Mouse (Mus musculus) bone marrow, adult 2 months (tissue): ENCODE measurements around the gene Kif3b.

ENCODE experiments used
- CTCF ChIP-seq: fragments of 200-500 bp; IDR thresholded peaks from 2 replicates; pipeline ENCODE4 v1.5.1; 2011; ENCODE audit warnings: low read length, control low read depth; ENCODE audit not compliant: control insufficient read depth, insufficient read depth
- POLR2A ChIP-seq: fragments of 200-500 bp; IDR thresholded peaks from 2 replicates; pipeline ENCODE4 v1.6.1; 2011; ENCODE audit warnings: low read depth, mild to moderate bottlenecking, control low read depth, low read length, borderline replicate concordance; ENCODE audit not compliant: control insufficient read depth

DNA sequence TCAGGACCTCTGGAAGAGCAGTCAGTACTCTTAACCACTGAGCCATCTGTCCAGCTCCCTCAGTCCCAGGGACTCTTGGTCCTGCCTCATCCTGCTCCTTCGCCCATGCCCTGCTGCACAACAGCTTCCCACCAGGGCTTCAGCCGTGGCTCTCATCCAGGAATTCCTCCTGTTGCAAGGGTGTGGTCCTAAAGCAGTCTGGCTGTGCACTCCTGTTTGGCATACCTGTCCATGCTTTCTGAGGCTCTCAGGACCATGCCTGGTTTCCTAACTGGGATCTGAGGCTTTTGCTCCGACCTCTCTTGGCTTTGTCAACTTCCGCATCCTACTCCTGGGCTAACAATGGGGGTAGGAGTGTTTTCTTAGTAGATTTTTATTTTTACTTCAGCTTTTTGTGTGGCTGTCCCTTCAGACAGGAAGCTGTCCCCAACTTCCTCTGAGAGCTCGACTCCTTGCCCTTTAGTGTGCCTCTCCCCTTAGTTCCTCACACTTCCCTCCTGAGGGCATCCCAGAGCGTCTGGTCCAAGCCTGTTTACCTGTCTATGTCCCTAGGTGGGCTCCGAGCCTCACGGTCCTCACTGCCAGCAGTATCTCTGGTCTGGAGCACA is 27.9 kb downstream of the Kif3b start:
- TF ChIP-seq POLR2A (peak; percentile 1; the same call in 1 of the 2 replicates), CTCF (no peak)
